Comparison of ENCODE assay signal across 8 mouse cellular contexts in genomic region chr12:22030263-22030662, GRCm38 (mm10).
DNase-seq lines count a peak whose midpoint lies in the region; ATAC-seq and TF ChIP-seq lines count a peak whose summit lies in the region.
"Not testable (repeated sequence)": the region's sequence is repeated elsewhere in the genome, so short reads cannot be mapped to it uniquely, and the experiment has no call there.

No protein-coding gene starts in this region.

- not testable (repeated sequence) for H3K27ac ChIP-seq in hindbrain, embryonic 13.5 days; kidney, embryonic 15.5 days

- H3K9ac ChIP-seq in hindbrain, embryonic 13.5 days; kidney, embryonic 15.5 days: not testable (repeated sequence)

- peak; percentile 1 for DNase-seq in embryo, embryonic 9.5 days (ENCODE audit: extremely low spot score)
- DNase-seq in heart, adult 11 months: peak; percentile 45
- peak; percentile 2 for DNase-seq in liver
- peak; percentile 12 for DNase-seq in neural tube, embryonic 10.5 days (ENCODE audit: extremely low spot score, low spot score)
- peak; percentile 26 for DNase-seq in testis, postnatal 10 days (ENCODE audit: low spot score)

- not testable (repeated sequence) for H3K4me1 ChIP-seq in E14TG2a.4 (replicated peaks; ENCODE audit: low read depth, low read length); hindbrain, embryonic 13.5 days (replicated peaks); kidney, embryonic 15.5 days

- H3K9me3 ChIP-seq in E14TG2a.4 (ENCODE audit: low read length); hindbrain, embryonic 13.5 days; kidney, embryonic 15.5 days (replicated peaks): not testable (repeated sequence)

- not testable (repeated sequence) for H3K4me2 ChIP-seq in hindbrain, embryonic 13.5 days
- H3K4me2 ChIP-seq in kidney, embryonic 15.5 days: peak overlapping the region; percentile 54

- peak overlapping the region; percentile 76 for H3K4me3 ChIP-seq in E14TG2a.4 (replicated peaks; ENCODE audit: low read length)
- H3K4me3 ChIP-seq in hindbrain, embryonic 13.5 days: peak overlapping the region; percentile 18
- peak overlapping the region; percentile 34 for H3K4me3 ChIP-seq in kidney, embryonic 15.5 days (replicated peaks)

- ATAC-seq in hindbrain, embryonic 13.5 days (ENCODE audit: low FRiP score); kidney, embryonic 15.5 days (replicated peaks; ENCODE audit: low FRiP score): not testable (repeated sequence)

- H3K36me3 ChIP-seq in E14TG2a.4 (ENCODE audit: insufficient read depth, low read length); hindbrain, embryonic 13.5 days; kidney, embryonic 15.5 days: not testable (repeated sequence)

- not testable (repeated sequence) for TF ChIP-seq CTCF in E14TG2a.4 (conservative IDR thresholded peaks at IDR 0.05; ENCODE audit: low read length)

- H3K27me3 ChIP-seq in E14TG2a.4 (ENCODE audit: insufficient read depth, low read length); hindbrain, embryonic 13.5 days; kidney, embryonic 15.5 days: not testable (repeated sequence)

- WGBS in hindbrain, embryonic 13.5 days: 12% methylated on average over 40 of the region's 45 CpGs
- WGBS in kidney, embryonic 15.5 days: 13% methylated on average over 40 of the region's 45 CpGs

Comparison
In these comparisons a context has a peak if more than half of its experiments do, and no peak if none do; other contexts are left out.
1. H3K4me3 ChIP-seq: peak in every context shown above with its lines; median percentile 76 in E14TG2a.4; 34 in kidney, embryonic 15.5 days; 18 in hindbrain, embryonic 13.5 days.